Mouse (Mus musculus) E14TG2a.4 (cell line): ENCODE results near the gene Uba52.

Source experiments
- CTCF ChIP-seq: conservative IDR thresholded peaks from 2 replicates; pipeline ENCODE4 v1.5.1; 2014; ENCODE audit warnings: low read length
- NANOG ChIP-seq: IDR thresholded peaks from 2 replicates; pipeline ENCODE4 v1.6.1; 2014; ENCODE audit warnings: borderline replicate concordance, low read length, mixed read lengths
- POU5F1 ChIP-seq: IDR thresholded peaks from 2 replicates; pipeline ENCODE4 v1.6.1; 2014; ENCODE audit warnings: low read length, borderline replicate concordance

DNA sequence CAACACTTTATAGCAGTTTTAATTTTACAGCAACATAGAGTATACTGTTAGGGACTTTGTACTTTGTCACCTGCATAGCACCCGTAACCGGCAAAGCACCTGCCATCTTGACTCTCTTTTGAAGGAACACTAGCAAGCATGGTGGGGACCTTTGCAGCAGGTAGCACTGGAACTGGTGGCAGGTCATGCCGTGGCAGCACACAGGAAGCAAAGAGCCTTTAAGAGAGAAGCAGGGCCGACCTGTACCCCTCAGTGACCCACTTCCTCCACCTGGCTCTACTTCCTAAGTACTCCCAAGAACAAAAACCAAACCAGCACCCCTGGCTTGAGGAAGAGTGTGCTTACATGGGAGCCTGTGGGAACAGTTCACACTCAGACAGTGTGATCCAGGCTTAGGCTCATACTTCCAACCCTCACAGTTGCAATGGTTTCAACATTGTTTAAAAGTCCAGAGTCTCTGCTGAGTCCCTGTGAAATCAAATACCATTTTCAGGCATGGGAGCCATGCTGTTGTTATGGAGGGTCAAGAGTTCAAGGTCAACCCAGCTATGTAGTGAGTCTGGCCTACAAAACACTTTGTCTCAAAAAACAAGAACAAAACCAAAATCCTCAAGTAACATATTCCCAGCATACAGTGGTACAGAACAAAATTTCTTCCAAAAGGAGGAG is 44.6 kb upstream of the Uba52 start:
- TF ChIP-seq CTCF (no peak), POU5F1 (no peak), NANOG (no peak)
